Mouse (Mus musculus) hindbrain, embryonic 12.5 days (tissue): ENCODE measurements around the gene Med20. TPM values are rescaled to one million over a fixed set of nuclear protein-coding genes. Genes with fewer than 3 reads are reported as not detected.
A peak's percentile ranks its signal among the peaks of the same experiment; 100 is the strongest.

Experiments used
- ATAC-seq: fragments of 200-750 bp; cut with Nextera tagmentation; 2 replicates; pipeline ENCODE4 v1.8.0; 2017; ENCODE audit warnings: moderate TSS enrichment; ENCODE audit not compliant: low FRiP score
- H3K27ac ChIP-seq: fragments of 300-500 bp; sonication (generic); 2 replicates; pipeline ENCODE4 v1.5.1; 2016; ENCODE audit warnings: mild to moderate bottlenecking
- H3K27me3 ChIP-seq: fragments of 300-500 bp; sonication (generic); 2 replicates; pipeline ENCODE4 v1.6.1; 2016; ENCODE audit warnings: mild to moderate bottlenecking
- H3K36me3 ChIP-seq: fragments of 300-500 bp; sonication (generic); 2 replicates; pipeline ENCODE4 v1.6.1; 2016; ENCODE audit warnings: mild to moderate bottlenecking
- H3K4me1 ChIP-seq: fragments of 300-500 bp; sonication (generic); 2 replicates; pipeline ENCODE4 v1.6.1; 2016
- H3K4me2 ChIP-seq: fragments of 300-500 bp; sonication (generic); replicated peaks from 2 replicates; pipeline ENCODE4 v1.6.1; 2016; ENCODE audit warnings: mild to moderate bottlenecking
- H3K4me3 ChIP-seq: fragments of 300-500 bp; sonication (generic); 2 replicates; pipeline ENCODE4 v1.5.1; 2016; ENCODE audit warnings: mild to moderate bottlenecking
- H3K9ac ChIP-seq: fragments of 300-500 bp; sonication (generic); 2 replicates; pipeline ENCODE4 v1.6.1; 2016; ENCODE audit warnings: mild to moderate bottlenecking, moderate library complexity
- H3K9me3 ChIP-seq: fragments of 300-500 bp; sonication (generic); replicated peaks from 2 replicates; pipeline ENCODE4 v1.6.1; 2016; ENCODE audit warnings: mild to moderate bottlenecking
- WGBS: fragments of 180-500 bp; shearing (Covaris S2); methylation state at CpG from one replicate; pipeline ENCODE4 v1.1.7; 2016; 5-methylcytosine and 5-hydroxymethylcytosine counted together
- polyA plus RNA-seq: library from polyadenylated mRNA; unstranded; fragments of >200 nt; fragmentation: Nextera tagmentation; extraction: Ambion mirVana; gene quantifications from 2 replicates; pipeline ENCODE4 v1.2.1, GENCODE M21; 2016

The Med20 gene
- polyA plus RNA-seq, 1 experiment from 2014 or later = 39.0 TPM

DNA sequence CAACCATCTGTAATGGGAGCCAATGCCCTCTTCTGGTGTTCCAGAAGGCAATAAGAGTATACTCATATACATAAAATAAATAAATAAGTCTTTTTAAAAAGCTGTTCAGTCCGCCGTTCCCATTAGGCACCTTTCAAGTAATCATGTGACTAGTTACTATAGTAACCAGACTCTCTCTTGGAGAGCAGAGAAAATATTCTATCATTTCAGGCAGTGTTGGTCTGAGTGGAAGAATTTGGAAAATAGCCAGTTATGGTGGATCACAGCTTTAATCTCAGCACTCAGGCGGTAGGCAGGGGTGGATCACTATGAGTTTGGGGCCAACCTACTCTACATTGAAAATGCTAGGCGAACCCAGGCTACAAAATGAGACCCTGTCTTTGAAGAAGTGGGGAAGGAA, 57.8 kb downstream of the Med20 start:
- Histone ChIP-seq H3K36me3 (no peaks in the 10 kb centered on the region), H3K4me2 (no peak overlapping the region), H3K27me3 (peaks cover 27% of the 10 kb centered on the region), H3K27ac (no peak overlapping the region), H3K9ac (no peak overlapping the region), H3K4me3 (no peak overlapping the region), H3K9me3 (no peaks in the 10 kb centered on the region), H3K4me1 (peaks cover 18% of the 10 kb centered on the region)
- no peak for ATAC-seq
- 67% methylated on average over 4 of the region's 4 CpGs for WGBS

DNA sequence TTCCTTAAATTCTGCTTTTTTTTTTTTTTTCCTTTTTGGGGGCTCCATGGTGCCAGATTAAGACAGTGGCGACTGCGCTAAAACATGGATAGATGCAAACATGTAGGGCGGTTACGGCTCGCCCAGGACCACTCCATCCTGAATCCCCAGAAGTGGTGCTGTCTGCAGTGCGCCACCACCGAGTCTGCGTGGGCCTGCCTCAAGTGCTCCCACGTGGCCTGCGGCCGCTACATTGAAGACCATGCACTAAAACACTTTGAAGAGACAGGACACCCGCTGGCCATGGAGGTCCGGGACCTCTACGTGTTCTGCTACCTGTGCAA, 60.6 kb downstream of the Med20 start:
- Histone ChIP-seq H3K9ac (peak overlapping the region; percentile 58), H3K27me3 (peaks cover 27% of the 10 kb centered on the region), H3K9me3 (no peaks in the 10 kb centered on the region), H3K27ac (no peak overlapping the region), H3K4me3 (peak overlapping the region; percentile 36), H3K4me2 (peak overlapping the region; percentile 72), H3K4me1 (peaks cover 18% of the 10 kb centered on the region), H3K36me3 (peaks cover 15% of the 10 kb centered on the region)
- peak; percentile 38 for ATAC-seq
- WGBS = 7% methylated on average over 14 of the region's 14 CpGs

GRCm38 (mm10) chr17:47672311-47673111, 61.1 kb downstream of the Med20 start:
- peak; percentile 73 for ATAC-seq
- Histone ChIP-seq H3K4me3 (peak overlapping the region; percentile 36), H3K9ac (peak overlapping the region; percentile 58), H3K4me2 (peak overlapping the region; percentile 72), H3K4me1 (peaks cover 18% of the 10 kb centered on the region), H3K27me3 (peaks cover 27% of the 10 kb centered on the region), H3K36me3 (peaks cover 15% of the 10 kb centered on the region), H3K9me3 (no peaks in the 10 kb centered on the region), H3K27ac (0 out of 2 replicates have a peak overlapping the region, but pooled peaks have one; percentile 32)
- 4% methylated on average over 64 of the region's 68 CpGs for WGBS

Other genes with a start within 250 kb of the Med20 start
- 64.3 and 69.3 TPM in 2 replicates for gene Mrps10, start 242.7 kb upstream of the Med20 start, polyA plus RNA-seq
- gene Guca1b, start 226.2 kb upstream of the Med20 start, polyA plus RNA-seq = 0.59 and 0.93 TPM in 2 replicates
- gene Guca1a, start 211.0 kb upstream of the Med20 start, polyA plus RNA-seq = 0.84 and 1.2 TPM in 2 replicates
- 0.28 and 0.34 TPM in 2 replicates for gene AI661453, start 175.0 kb upstream of the Med20 start, polyA plus RNA-seq
- gene 1700001C19Rik, start 174.2 kb upstream of the Med20 start, polyA plus RNA-seq = 0.14 and 0.65 TPM in 2 replicates
- gene Taf8, start 109.3 kb upstream of the Med20 start, polyA plus RNA-seq = 27.5 and 29.5 TPM in 2 replicates
- gene Ccnd3, start 106.5 kb upstream of the Med20 start, polyA plus RNA-seq = 177 and 179 TPM in 2 replicates
- gene Bysl, start 90 bp upstream of the Med20 start, polyA plus RNA-seq = 31.8 and 32.0 TPM in 2 replicates
- 2.5 and 3.9 TPM in 2 replicates for gene Gm20517, start within 50 bp of the Med20 start, polyA plus RNA-seq
- 10.5 and 12.3 TPM in 2 replicates for gene Usp49, start 19.1 kb downstream of the Med20 start, polyA plus RNA-seq
- 320 and 339 TPM in 2 replicates for gene Tomm6, start 76.8 kb downstream of the Med20 start, polyA plus RNA-seq
- gene Frs3, start 77.4 kb downstream of the Med20 start, polyA plus RNA-seq = 18.7 and 18.9 TPM in 2 replicates
- 0.23 and 0.27 TPM in 2 replicates for gene Gm21981, start 82.9 kb downstream of the Med20 start, polyA plus RNA-seq
- 0.63 and 1.2 TPM in 2 replicates for gene Prickle4, start 83.2 kb downstream of the Med20 start, polyA plus RNA-seq
- gene Pgc, start 115.3 kb downstream of the Med20 start, polyA plus RNA-seq = not detected in 2 replicates
- 4.9 TPM in 2 replicates for gene Tfeb, start 125.4 kb downstream of the Med20 start, polyA plus RNA-seq
- 15.0 and 20.9 TPM in 2 replicates for gene Mdfi, start 223.1 kb downstream of the Med20 start, polyA plus RNA-seq